Mouse (Mus musculus) hindbrain, embryonic 13.5 days (tissue): Measurements from ENCODE around the gene Plekha8. TPM values are rescaled to one million over a fixed set of nuclear protein-coding genes. Genes with fewer than 3 reads are reported as not detected.

Source experiments
- ATAC-seq: fragments of 200-750 bp; cut with Nextera tagmentation; 2 replicates; pipeline ENCODE4 v1.8.0; 2017; ENCODE audit warnings: moderate TSS enrichment; ENCODE audit not compliant: low FRiP score
- H3K27ac ChIP-seq: fragments of 300-500 bp; sonication (generic); 2 replicates; pipeline ENCODE4 v1.5.1; 2015; ENCODE audit warnings: inconsistent platforms, mild to moderate bottlenecking, moderate library complexity
- H3K27me3 ChIP-seq: fragments of 300-500 bp; sonication (generic); 2 replicates; pipeline ENCODE4 v1.6.1; 2015; ENCODE audit warnings: mild to moderate bottlenecking, inconsistent platforms
- H3K36me3 ChIP-seq: fragments of 300-500 bp; sonication (generic); 2 replicates; pipeline ENCODE4 v1.6.1; 2015; ENCODE audit warnings: mild to moderate bottlenecking, inconsistent platforms
- H3K4me1 ChIP-seq: fragments of 300-500 bp; sonication (generic); replicated peaks from 2 replicates; pipeline ENCODE4 v1.6.1; 2015; ENCODE audit warnings: inconsistent platforms
- H3K4me2 ChIP-seq: fragments of 300-500 bp; sonication (generic); 2 replicates; pipeline ENCODE4 v1.6.1; 2015; ENCODE audit warnings: inconsistent platforms, mild to moderate bottlenecking, moderate library complexity
- H3K4me3 ChIP-seq: fragments of 300-500 bp; sonication (generic); 2 replicates; pipeline ENCODE4 v1.5.1; 2015; ENCODE audit warnings: mild to moderate bottlenecking, inconsistent platforms
- H3K9ac ChIP-seq: fragments of 300-500 bp; sonication (generic); 2 replicates; pipeline ENCODE4 v1.6.1; 2015; ENCODE audit warnings: mild to moderate bottlenecking, inconsistent platforms
- H3K9me3 ChIP-seq: fragments of 300-500 bp; sonication (generic); 2 replicates; pipeline ENCODE4 v1.6.1; 2016; ENCODE audit warnings: inconsistent platforms
- WGBS: fragments of 180-500 bp; shearing (Covaris S2); methylation state at CpG from one replicate; pipeline ENCODE4 v1.1.7; 2015; 5-methylcytosine and 5-hydroxymethylcytosine counted together
- polyA plus RNA-seq: library from polyadenylated mRNA; unstranded; fragments of >200 nt; fragmentation: Nextera tagmentation; extraction: Ambion mirVana; gene quantifications from 2 replicates; pipeline ENCODE4 v1.2.1, GENCODE M21; 2015

Gene Plekha8
- polyA plus RNA-seq, 1 experiment from 2014 or later, result 8.8 TPM

GRCm38 (mm10) chr6:54606241-54606640 lies 11.3 kb downstream of the Plekha8 start:
- ATAC-seq, result no peak
- no peaks in the 10 kb centered on the region for H3K27me3 ChIP-seq
- H3K9me3 ChIP-seq, result peaks cover 16% of the 10 kb centered on the region; the same call in 1 of the 2 replicates
- no peak overlapping the region for H3K4me2 ChIP-seq
- no peak overlapping the region for H3K4me3 ChIP-seq
- WGBS, result 58% methylated on average over 4 of the region's 4 CpGs
- H3K36me3 ChIP-seq, result peaks cover 7% of the 10 kb centered on the region
- H3K4me1 ChIP-seq, result 0 out of 2 replicates have a peak, but pooled peaks cover 5% of the 10 kb centered on the region
- H3K9ac ChIP-seq, result no peak overlapping the region
- no peak overlapping the region for H3K27ac ChIP-seq

GRCm38 (mm10) chr6:54617363-54617762 lies 22.5 kb downstream of the Plekha8 start:
- no peak for ATAC-seq
- WGBS, result 85% methylated on average over 3 of the region's 3 CpGs
- Histone ChIP-seq H3K4me2 (no peak overlapping the region), H3K4me3 (no peak overlapping the region), H3K4me1 (no peaks in the 10 kb centered on the region), H3K27me3 (no peaks in the 10 kb centered on the region), H3K9ac (no peak overlapping the region), H3K27ac (no peak overlapping the region), H3K36me3 (peaks cover 41% of the 10 kb centered on the region), H3K9me3 (no peaks in the 10 kb centered on the region)

GRCm38 (mm10) chr6:54619530-54619929 lies 24.6 kb downstream of the Plekha8 start:
- no peaks in the 10 kb centered on the region for H3K9me3 ChIP-seq
- no peak overlapping the region for H3K4me2 ChIP-seq
- H3K4me3 ChIP-seq, result no peak overlapping the region
- 90% methylated on average over 7 of the region's 7 CpGs for WGBS
- H3K9ac ChIP-seq, result no peak overlapping the region
- no peak for ATAC-seq
- no peak overlapping the region for H3K27ac ChIP-seq
- H3K4me1 ChIP-seq, result no peaks in the 10 kb centered on the region
- no peaks in the 10 kb centered on the region for H3K27me3 ChIP-seq
- H3K36me3 ChIP-seq, result peaks cover 57% of the 10 kb centered on the region

- Histone ChIP-seq H3K36me3 (peaks cover 58% of the 10 kb centered on the region), H3K4me1 (no peaks in the 10 kb centered on the region), H3K27me3 (no peaks in the 10 kb centered on the region), H3K4me2 (no peak overlapping the region), H3K9me3 (no peaks in the 10 kb centered on the region), H3K4me3 (no peak overlapping the region), H3K27ac (no peak overlapping the region), H3K9ac (no peak overlapping the region)
- WGBS, result 87% methylated on average over 4 of the region's 4 CpGs
- ATAC-seq, result no peak
Observed at GRCm38 (mm10) chr6:54620357-54620756, 25.4 kb downstream of the Plekha8 start.

- Histone ChIP-seq H3K4me3 (no peak overlapping the region), H3K36me3 (peaks cover 55% of the 10 kb centered on the region), H3K9ac (no peak overlapping the region), H3K4me1 (no peaks in the 10 kb centered on the region), H3K4me2 (no peak overlapping the region), H3K9me3 (no peaks in the 10 kb centered on the region), H3K27me3 (no peaks in the 10 kb centered on the region), H3K27ac (no peak overlapping the region)
- 97% methylated on average over 3 of the region's 3 CpGs for WGBS
- no peak for ATAC-seq
Observed at GRCm38 (mm10) chr6:54628381-54628780, 33.5 kb downstream of the Plekha8 start.

GRCm38 (mm10) chr6:54629734-54630133 lies 34.8 kb downstream of the Plekha8 start:
- H3K9ac ChIP-seq, result no peak overlapping the region
- no peak overlapping the region for H3K4me3 ChIP-seq
- no peaks in the 10 kb centered on the region for H3K4me1 ChIP-seq
- 33% methylated on average over 7 of the region's 7 CpGs for WGBS
- peaks cover 51% of the 10 kb centered on the region for H3K36me3 ChIP-seq
- no peak overlapping the region for H3K4me2 ChIP-seq
- H3K9me3 ChIP-seq, result no peaks in the 10 kb centered on the region
- ATAC-seq, result no peak
- H3K27me3 ChIP-seq, result no peaks in the 10 kb centered on the region
- no peak overlapping the region for H3K27ac ChIP-seq

GRCm38 (mm10) chr6:54631462-54631861 lies 36.6 kb downstream of the Plekha8 start:
- H3K4me2 ChIP-seq, result no peak overlapping the region
- no peaks in the 10 kb centered on the region for H3K9me3 ChIP-seq
- H3K9ac ChIP-seq, result no peak overlapping the region
- no peak overlapping the region for H3K4me3 ChIP-seq
- no peak for ATAC-seq
- H3K27me3 ChIP-seq, result no peaks in the 10 kb centered on the region
- peaks cover 45% of the 10 kb centered on the region for H3K36me3 ChIP-seq
- no peaks in the 10 kb centered on the region for H3K4me1 ChIP-seq
- WGBS, result 50% methylated on average over 3 of the region's 3 CpGs
- no peak overlapping the region for H3K27ac ChIP-seq

- 92% methylated on average over 3 of the region's 3 CpGs for WGBS
- Histone ChIP-seq H3K4me1 (no peaks in the 10 kb centered on the region), H3K9ac (no peak overlapping the region), H3K27ac (no peak overlapping the region), H3K36me3 (peaks cover 48% of the 10 kb centered on the region), H3K9me3 (no peaks in the 10 kb centered on the region), H3K4me2 (no peak overlapping the region), H3K27me3 (no peaks in the 10 kb centered on the region), H3K4me3 (no peak overlapping the region)
- no peak for ATAC-seq
Observed at GRCm38 (mm10) chr6:54639877-54640276, 45.0 kb downstream of the Plekha8 start.

- no peaks in the 10 kb centered on the region for H3K27me3 ChIP-seq
- H3K4me3 ChIP-seq, result no peak overlapping the region
- H3K9me3 ChIP-seq, result no peaks in the 10 kb centered on the region
- peaks cover 40% of the 10 kb centered on the region for H3K36me3 ChIP-seq
- H3K27ac ChIP-seq, result no peak overlapping the region
- WGBS, result 85% methylated on average over 2 of the region's 2 CpGs
- no peak for ATAC-seq
- no peak overlapping the region for H3K4me2 ChIP-seq
- no peak overlapping the region for H3K9ac ChIP-seq
- H3K4me1 ChIP-seq, result no peaks in the 10 kb centered on the region
Observed at GRCm38 (mm10) chr6:54641953-54642352, 47.0 kb downstream of the Plekha8 start.

GRCm38 (mm10) chr6:54643181-54643580 lies 48.3 kb downstream of the Plekha8 start:
- WGBS, result 90% methylated on average over 4 of the region's 4 CpGs
- no peak overlapping the region for H3K4me2 ChIP-seq
- no peaks in the 10 kb centered on the region for H3K9me3 ChIP-seq
- no peak overlapping the region for H3K27ac ChIP-seq
- H3K9ac ChIP-seq, result no peak overlapping the region
- H3K4me3 ChIP-seq, result no peak overlapping the region
- ATAC-seq, result no peak
- no peaks in the 10 kb centered on the region for H3K27me3 ChIP-seq
- H3K36me3 ChIP-seq, result peaks cover 32% of the 10 kb centered on the region
- H3K4me1 ChIP-seq, result no peaks in the 10 kb centered on the region

- H3K9ac ChIP-seq, result no peak overlapping the region
- H3K4me2 ChIP-seq, result no peak overlapping the region
- no peaks in the 10 kb centered on the region for H3K9me3 ChIP-seq
- no peak overlapping the region for H3K4me3 ChIP-seq
- no peak overlapping the region for H3K27ac ChIP-seq
- 89% methylated on average over 11 of the region's 11 CpGs for WGBS
- H3K4me1 ChIP-seq, result no peaks in the 10 kb centered on the region
- H3K27me3 ChIP-seq, result no peaks in the 10 kb centered on the region
- H3K36me3 ChIP-seq, result no peaks in the 10 kb centered on the region
- no peak for ATAC-seq
Observed at GRCm38 (mm10) chr6:54655471-54656095, 60.7 kb downstream of the Plekha8 start.

GRCm38 (mm10) chr6:54657861-54658260 lies 63.0 kb downstream of the Plekha8 start:
- H3K4me2 ChIP-seq, result no peak overlapping the region
- WGBS, result 90% methylated on average over 6 of the region's 6 CpGs
- no peaks in the 10 kb centered on the region for H3K27me3 ChIP-seq
- no peaks in the 10 kb centered on the region for H3K36me3 ChIP-seq
- no peak overlapping the region for H3K9ac ChIP-seq
- no peak for ATAC-seq
- no peaks in the 10 kb centered on the region for H3K4me1 ChIP-seq
- no peak overlapping the region for H3K4me3 ChIP-seq
- no peaks in the 10 kb centered on the region for H3K9me3 ChIP-seq
- H3K27ac ChIP-seq, result no peak overlapping the region

- no peaks in the 10 kb centered on the region for H3K27me3 ChIP-seq
- H3K4me1 ChIP-seq, result no peaks in the 10 kb centered on the region
- no peaks in the 10 kb centered on the region for H3K9me3 ChIP-seq
- no peaks in the 10 kb centered on the region for H3K36me3 ChIP-seq
- 93% methylated on average over 6 of the region's 6 CpGs for WGBS
- H3K4me3 ChIP-seq, result no peak overlapping the region
- H3K9ac ChIP-seq, result no peak overlapping the region
- no peak overlapping the region for H3K4me2 ChIP-seq
- no peak for ATAC-seq
- no peak overlapping the region for H3K27ac ChIP-seq
Observed at GRCm38 (mm10) chr6:54669868-54670267, 75.0 kb downstream of the Plekha8 start.
